Mouse (Mus musculus): ENCODE measurements around the gene Tubb2b. TPM values are rescaled to one million over a fixed set of nuclear protein-coding genes. Genes with fewer than 3 reads are reported as not detected.
"Not testable (repeated sequence)": the region's sequence is repeated elsewhere in the genome, so short reads cannot be mapped to it uniquely, and the experiment has no call there.

The Tubb2b gene
- polyA plus RNA-seq, 1 experiment = 15.1 TPM

- WGBS = 87% methylated on average over 3 of the region's 3 CpGs
- TF ChIP-seq CTCF (IDR thresholded peaks at IDR 0.05; ENCODE audit: extremely low read depth, insufficient read depth, insufficient read length, insufficient replicate concordance) (no peak), POLR2A (IDR thresholded peaks at IDR 0.05; ENCODE audit: low read depth, low read length) (no peak)
- no peaks in the 10 kb centered on the region; the same call in 1 of the 2 replicates for H3K4me1 ChIP-seq (ENCODE audit: control insufficient read depth, insufficient read depth, insufficient read length)
- no peak overlapping the region for H3K27ac ChIP-seq (ENCODE audit: insufficient read depth, low read length)
- no peaks in the 10 kb centered on the region for H3K27me3 ChIP-seq (ENCODE audit: control insufficient read depth, insufficient read depth, low read length)
- no peak overlapping the region for H3K4me3 ChIP-seq (ENCODE audit: extremely low read depth, insufficient read depth, insufficient read length)
- no peak for DNase-seq (ENCODE audit: low read depth in 1 of 2, low spot score in 2 of 2)
- no peaks in the 10 kb centered on the region for H3K36me3 ChIP-seq (ENCODE audit: control insufficient read depth, insufficient read depth, low read length)
Observed at GRCm38 (mm10) chr13:34100733-34101132, 29.5 kb downstream of the Tubb2b start.

GRCm38 (mm10) chr13:34097086-34097485 lies 33.2 kb downstream of the Tubb2b start:
- TF ChIP-seq CTCF (IDR thresholded peaks at IDR 0.05; ENCODE audit: extremely low read depth, insufficient read depth, insufficient read length, insufficient replicate concordance) (no peak), POLR2A (IDR thresholded peaks at IDR 0.05; ENCODE audit: low read depth, low read length) (no peak)
- H3K27me3 ChIP-seq (ENCODE audit: control insufficient read depth, insufficient read depth, low read length) = no peaks in the 10 kb centered on the region
- H3K4me1 ChIP-seq (ENCODE audit: control insufficient read depth, insufficient read depth, insufficient read length) = no peaks in the 10 kb centered on the region; the same call in 1 of the 2 replicates
- no peaks in the 10 kb centered on the region for H3K36me3 ChIP-seq (ENCODE audit: control insufficient read depth, insufficient read depth, low read length)
- H3K27ac ChIP-seq (ENCODE audit: insufficient read depth, low read length) = no peak overlapping the region
- DNase-seq (ENCODE audit: low read depth in 1 of 2, low spot score in 2 of 2) = no peak
- no peak overlapping the region for H3K4me3 ChIP-seq (ENCODE audit: extremely low read depth, insufficient read depth, insufficient read length)
- 81% methylated on average over 3 of the region's 3 CpGs for WGBS

- no peak overlapping the region for H3K27ac ChIP-seq (ENCODE audit: insufficient read depth, low read length)
- no peak for DNase-seq (ENCODE audit: low read depth in 1 of 2, low spot score in 2 of 2)
Observed at GRCm38 (mm10) chr13:34096455-34096854, 33.8 kb downstream of the Tubb2b start.

GRCm38 (mm10) chr13:34095542-34096435 lies 34.5 kb downstream of the Tubb2b start:
- no peaks in the 10 kb centered on the region for H3K27me3 ChIP-seq (ENCODE audit: control insufficient read depth, insufficient read depth, low read length)
- no peak overlapping the region for H3K4me3 ChIP-seq (ENCODE audit: extremely low read depth, insufficient read depth, insufficient read length)
- TF ChIP-seq POLR2A (IDR thresholded peaks at IDR 0.05; ENCODE audit: low read depth, low read length) (no peak), CTCF (IDR thresholded peaks at IDR 0.05; ENCODE audit: extremely low read depth, insufficient read depth, insufficient read length, insufficient replicate concordance) (no peak)

More at GRCm38 (mm10) chr13:34096455-34096854, 33.8 kb downstream of the Tubb2b start:
- Histone ChIP-seq H3K36me3 (ENCODE audit: control insufficient read depth, insufficient read depth, low read length) (no peaks in the 10 kb centered on the region), H3K4me1 (ENCODE audit: control insufficient read depth, insufficient read depth, insufficient read length) (no peaks in the 10 kb centered on the region), H3K4me3 (ENCODE audit: extremely low read depth, insufficient read depth, insufficient read length) (no peak overlapping the region), H3K27me3 (ENCODE audit: control insufficient read depth, insufficient read depth, low read length) (no peaks in the 10 kb centered on the region)
- WGBS = 78% methylated on average over 4 of the region's 4 CpGs
- TF ChIP-seq CTCF (IDR thresholded peaks at IDR 0.05; ENCODE audit: extremely low read depth, insufficient read depth, insufficient read length, insufficient replicate concordance) = no peak
- no peak for TF ChIP-seq POLR2A (IDR thresholded peaks at IDR 0.05; ENCODE audit: low read depth, low read length)

GRCm38 (mm10) chr13:34089358-34089757 lies 40.9 kb downstream of the Tubb2b start:
- Histone ChIP-seq H3K27me3 (ENCODE audit: control insufficient read depth, insufficient read depth, low read length) (no peaks in the 10 kb centered on the region), H3K4me1 (ENCODE audit: control insufficient read depth, insufficient read depth, insufficient read length) (peaks cover 9% of the 10 kb centered on the region; the same call in 1 of the 2 replicates), H3K4me3 (ENCODE audit: extremely low read depth, insufficient read depth, insufficient read length) (no peak overlapping the region), H3K36me3 (ENCODE audit: control insufficient read depth, insufficient read depth, low read length) (no peaks in the 10 kb centered on the region), H3K27ac (ENCODE audit: insufficient read depth, low read length) (no peak overlapping the region)
- TF ChIP-seq CTCF (IDR thresholded peaks at IDR 0.05; ENCODE audit: extremely low read depth, insufficient read depth, insufficient read length, insufficient replicate concordance) (no peak), POLR2A (IDR thresholded peaks at IDR 0.05; ENCODE audit: low read depth, low read length) (no peak)
- WGBS = 5% methylated on average over 3 of the region's 3 CpGs
- DNase-seq (ENCODE audit: low read depth in 1 of 2, low spot score in 2 of 2) = no peak

More at GRCm38 (mm10) chr13:34095542-34096435, 34.5 kb downstream of the Tubb2b start:
- WGBS = 56% methylated on average over 7 of the region's 7 CpGs
- no peaks in the 10 kb centered on the region for H3K4me1 ChIP-seq (ENCODE audit: control insufficient read depth, insufficient read depth, insufficient read length)
- no peak for DNase-seq (ENCODE audit: low read depth in 1 of 2, low spot score in 2 of 2)
- no peak overlapping the region for H3K27ac ChIP-seq (ENCODE audit: insufficient read depth, low read length)
- H3K36me3 ChIP-seq (ENCODE audit: control insufficient read depth, insufficient read depth, low read length) = no peaks in the 10 kb centered on the region

GRCm38 (mm10) chr13:34088871-34089288 lies 41.4 kb downstream of the Tubb2b start:
- TF ChIP-seq CTCF (IDR thresholded peaks at IDR 0.05; ENCODE audit: extremely low read depth, insufficient read depth, insufficient read length, insufficient replicate concordance) (no peak), POLR2A (IDR thresholded peaks at IDR 0.05; ENCODE audit: low read depth, low read length) (no peak)
- peak overlapping the region; percentile 55 for H3K4me3 ChIP-seq (ENCODE audit: extremely low read depth, insufficient read depth, insufficient read length)
- H3K36me3 ChIP-seq (ENCODE audit: control insufficient read depth, insufficient read depth, low read length) = no peaks in the 10 kb centered on the region
- 37% methylated on average over 7 of the region's 7 CpGs for WGBS
- peaks cover 9% of the 10 kb centered on the region; the same call in 1 of the 2 replicates for H3K4me1 ChIP-seq (ENCODE audit: control insufficient read depth, insufficient read depth, insufficient read length)
- H3K27me3 ChIP-seq (ENCODE audit: control insufficient read depth, insufficient read depth, low read length) = no peaks in the 10 kb centered on the region
- no peak for DNase-seq (ENCODE audit: low read depth in 1 of 2, low spot score in 2 of 2)
- no peak overlapping the region for H3K27ac ChIP-seq (ENCODE audit: insufficient read depth, low read length)

- not testable (repeated sequence) for H3K4me3 ChIP-seq (ENCODE audit: extremely low read depth, insufficient read depth, insufficient read length); H3K4me1 ChIP-seq (ENCODE audit: control insufficient read depth, insufficient read depth, insufficient read length); H3K27me3 ChIP-seq (ENCODE audit: control insufficient read depth, insufficient read depth, low read length); H3K36me3 ChIP-seq (ENCODE audit: control insufficient read depth, insufficient read depth, low read length); DNase-seq (ENCODE audit: low read depth in 1 of 2, low spot score in 2 of 2); H3K27ac ChIP-seq (ENCODE audit: insufficient read depth, low read length)
- 59% methylated on average over 5 of the region's 5 CpGs for WGBS
Observed at GRCm38 (mm10) chr13:34088201-34088649, 42.0 kb downstream of the Tubb2b start.

Measured in spleen, adult 2 months (tissue).